In genomic region chr9:121331438-121331837, GRCm38 (mm10) we compare ENCODE assay signal across 8 mouse cellular contexts. TPM values are rescaled to one million over a fixed set of nuclear protein-coding genes. Genes with fewer than 3 reads are reported as not detected.
DNase-seq lines count a peak whose midpoint lies in the region; ATAC-seq and TF ChIP-seq lines count a peak whose summit lies in the region.

No protein-coding gene starts in this region.

- 0 out of 2 replicates have a peak, but pooled peaks cover 4% of the 10 kb centered on the region for H3K36me3 ChIP-seq in lung, embryonic 14.5 days (ENCODE audit: insufficient read depth)
- peaks cover 4% of the 10 kb centered on the region; the same call in 1 of the 2 replicates for H3K36me3 ChIP-seq in limb, embryonic 15.5 days
- 0 out of 2 replicates have a peak, but pooled peaks cover 2% of the 10 kb centered on the region for H3K36me3 ChIP-seq in small intestine, adult 2 months (ENCODE audit: control insufficient read depth, insufficient read depth, low read length)

- DNase-seq in lung, embryonic 14.5 days = peak; percentile 47
- DNase-seq in lung, adult 18-20 months = no peak
- DNase-seq in heart, adult 8-10 months (ENCODE audit: low spot score) = peak; percentile 80
- no peak for DNase-seq in layer of hippocampus, adult 9-10 months (ENCODE audit: low spot score)
- no peak for DNase-seq in gastrocnemius, postnatal 25 days
- DNase-seq in thymus, adult 18-20 months = no peak

- no peaks in the 10 kb centered on the region for H3K9me3 ChIP-seq in lung, embryonic 14.5 days (ENCODE audit: low read depth, low read length)
- no peaks in the 10 kb centered on the region for H3K9me3 ChIP-seq in limb, embryonic 15.5 days

- H3K4me1 ChIP-seq in lung, embryonic 14.5 days (ENCODE audit: insufficient read depth) = peaks cover 38% of the 10 kb centered on the region
- H3K4me1 ChIP-seq in limb, embryonic 15.5 days = peaks cover 48% of the 10 kb centered on the region
- H3K4me1 ChIP-seq in small intestine, adult 2 months (ENCODE audit: control insufficient read depth, insufficient read depth, insufficient read length, low read length) = peaks cover 43% of the 10 kb centered on the region

- no peaks in the 10 kb centered on the region for H3K27me3 ChIP-seq in lung, embryonic 14.5 days (ENCODE audit: insufficient read depth, low read length)
- no peaks in the 10 kb centered on the region for H3K27me3 ChIP-seq in limb, embryonic 15.5 days
- no peaks in the 10 kb centered on the region for H3K27me3 ChIP-seq in small intestine, adult 2 months (ENCODE audit: control insufficient read depth, insufficient read depth, low read length)

- no peak for ATAC-seq in lung, embryonic 14.5 days (ENCODE audit: insufficient read depth)
- no peak for ATAC-seq in limb, embryonic 15.5 days (ENCODE audit: insufficient number of reproducible peaks, low FRiP score, low TSS enrichment, low read depth)

- no peak overlapping the region for H3K4me2 ChIP-seq in lung, embryonic 14.5 days
- no peak overlapping the region for H3K4me2 ChIP-seq in limb, embryonic 15.5 days

- no peak overlapping the region for H3K4me3 ChIP-seq in lung, embryonic 14.5 days (ENCODE audit: low read depth, low read length)
- H3K4me3 ChIP-seq in limb, embryonic 15.5 days = no peak overlapping the region
- H3K4me3 ChIP-seq in small intestine, adult 2 months (ENCODE audit: low read depth, low read length) = no peak overlapping the region

- WGBS in lung, embryonic 14.5 days = 15% methylated on average over 5 of the region's 5 CpGs
- 27% methylated on average over 5 of the region's 5 CpGs for whole genome bisulfite sequencing in limb, embryonic 15.5 days
- WGBS in small intestine, adult 2 months = 12% methylated on average over 5 of the region's 5 CpGs

- TF ChIP-seq CTCF in lung, embryonic 14.5 days (IDR thresholded peaks at IDR 0.05; ENCODE audit: low read depth) = no peak
- no peak for TF ChIP-seq CTCF in small intestine, adult 2 months (IDR thresholded peaks at IDR 0.05; ENCODE audit: extremely low read depth, insufficient read length, insufficient replicate concordance, low read depth, low read length)

- H3K9ac ChIP-seq in lung, embryonic 14.5 days = no peak overlapping the region
- no peak overlapping the region for H3K9ac ChIP-seq in limb, embryonic 15.5 days

- TF ChIP-seq POLR2A in small intestine, adult 2 months (IDR thresholded peaks at IDR 0.05; ENCODE audit: low read depth, low read length) = no peak

- H3K27ac ChIP-seq in lung, embryonic 14.5 days (ENCODE audit: low read depth) = peak overlapping the region; percentile 88
- H3K27ac ChIP-seq in limb, embryonic 15.5 days = peak overlapping the region; percentile 80
- H3K27ac ChIP-seq in small intestine, adult 2 months (ENCODE audit: insufficient read depth, low read depth, low read length) = peak overlapping the region; percentile 73

RNA-seq across cellular contexts. Expression of gene Trak1, which starts 34.1 kb away (rescaled TPM):
- polyA plus RNA-seq in lung, embryonic 14.5 days (2014; fragmentation: Nextera tagmentation; extraction: Ambion mirVana) = 20.8 and 20.9 TPM in 2 replicates
- total RNA-seq in heart, adult 8-10 months (2022) = 100 to 1,000 TPM; 294 to 334 (median 302) TPM
- 22.5 and 25.9 TPM in 2 replicates for polyA plus RNA-seq in limb, embryonic 15.5 days (2015; fragmentation: Nextera tagmentation; extraction: Ambion mirVana)
- 55.4 and 99.8 TPM in 2 replicates for polyA plus RNA-seq in small intestine, adult 2 months (2012; rRNA removed)
- total RNA-seq in gastrocnemius, postnatal 25 days (2021) = 100 to 1,000 TPM; 180 to 193 TPM

RNA-seq across cellular contexts. Expression of gene Ulk4, which starts 54.4 kb away (rescaled TPM):
- polyA plus RNA-seq in lung, embryonic 14.5 days (2014; fragmentation: Nextera tagmentation; extraction: Ambion mirVana) = 123 and 125 TPM in 2 replicates
- under 1 TPM; 0.14 to 0.41 (median 0.30) TPM for total RNA-seq in heart, adult 8-10 months (2022)
- 136 and 149 TPM in 2 replicates for polyA plus RNA-seq in limb, embryonic 15.5 days (2015; fragmentation: Nextera tagmentation; extraction: Ambion mirVana)
- polyA plus RNA-seq in small intestine, adult 2 months (2012; rRNA removed) = 0.51 and 0.65 TPM in 2 replicates
- under 1 TPM; 0.18 to 0.29 TPM for total RNA-seq in gastrocnemius, postnatal 25 days (2021)

Comparison
In these comparisons a context has a peak if more than half of its experiments do, and no peak if none do; other contexts are left out.
1. DNase-seq: peak in lung, embryonic 14.5 days (single experiment) and heart, adult 8-10 months (single experiment); none in lung, adult 18-20 months (0 of 2), layer of hippocampus, adult 9-10 months (single experiment), gastrocnemius, postnatal 25 days (single experiment) and thymus, adult 18-20 months (0 of 2).
2. RNA of gene Ulk4, which starts 54.4 kb away (polyA plus RNA-seq): 136 to 149 TPM in limb, embryonic 15.5 days and 123 to 125 TPM in lung, embryonic 14.5 days; 0.51 to 0.65 TPM in small intestine, adult 2 months; every median in the first group is over 10 times any median in the second.
3. Peak in every context shown above with its lines, with median percentiles within 50 percentile points of each other: H3K27ac ChIP-seq.